Mouse (Mus musculus): ENCODE data around the gene Elovl7. TPM values are rescaled to one million over a fixed set of nuclear protein-coding genes. Genes with fewer than 3 reads are reported as not detected.

Gene Elovl7
- 2.4 and 2.8 TPM in 2 replicates for polyA plus RNA-seq (2015; fragmentation: Nextera tagmentation; extraction: Ambion mirVana)

DNA sequence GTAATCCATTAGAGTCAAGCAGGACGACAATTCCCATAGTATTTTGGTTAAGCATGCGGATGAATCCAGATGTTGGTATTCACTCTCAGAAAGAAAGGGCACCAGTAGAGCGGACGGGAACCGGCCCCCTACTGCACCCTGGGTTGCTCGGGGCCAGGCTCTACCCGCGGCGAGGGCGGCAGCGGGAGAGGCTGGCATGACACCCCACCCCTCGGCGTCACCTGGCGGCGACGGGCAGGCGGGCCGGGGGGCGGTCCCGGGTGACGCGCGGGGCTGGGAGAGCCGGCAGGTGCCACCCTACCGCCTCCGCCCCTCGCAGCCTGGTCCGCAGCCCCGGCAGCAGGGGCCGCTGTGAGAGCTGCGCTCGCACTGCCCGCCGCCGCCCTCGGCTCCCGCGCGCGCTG is at the start of gene Elovl7:
Gene Elovl7, plus strand, starts transcription at position 324 of the 404 bp plus-strand sequence.

DNA sequence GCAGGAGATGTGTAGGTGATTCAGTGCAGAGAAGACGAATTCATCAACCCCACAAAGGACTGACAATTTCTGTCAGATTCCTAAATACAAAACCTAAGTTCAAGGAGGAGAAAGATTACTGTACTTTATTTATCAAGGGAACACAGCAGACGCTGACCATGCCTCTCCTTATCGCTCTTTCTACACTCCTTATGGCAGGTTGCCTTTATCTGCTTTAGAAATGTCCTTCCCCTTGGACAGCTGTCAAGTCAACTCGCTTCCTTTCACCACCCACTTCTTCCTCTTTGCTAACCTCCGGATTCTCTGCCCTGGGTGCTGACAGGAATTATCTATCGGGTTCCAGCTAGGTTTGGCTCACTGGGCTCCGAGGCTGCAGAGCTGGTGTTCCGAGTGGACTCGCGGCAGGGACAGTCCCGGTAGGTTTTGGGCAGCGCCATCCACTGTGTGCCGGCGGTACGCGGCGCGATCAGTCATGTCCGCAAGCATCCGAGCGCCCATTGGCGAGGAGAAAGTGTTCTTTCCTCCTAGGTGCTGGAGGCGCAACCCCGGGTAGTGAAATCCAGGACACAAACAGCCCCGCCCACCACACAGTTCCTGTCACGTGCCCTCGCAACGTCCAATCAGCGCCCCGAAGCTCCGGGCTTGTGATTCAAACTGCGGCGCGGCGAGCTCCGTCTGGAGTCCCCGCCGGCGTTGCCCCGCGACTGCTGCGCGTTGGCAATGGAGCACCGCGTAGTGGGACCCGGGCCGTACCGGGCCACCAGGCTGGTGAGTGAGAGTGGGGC is 101.7 kb downstream of the Elovl7 start, which contains the start of gene Depdc1b:
Gene Depdc1b, plus strand, starts transcription at position 631 of the 785 bp plus-strand sequence.

Other genes with a start within 250 kb of the Elovl7 start
- gene Smim15, start 170.0 kb upstream of the Elovl7 start, polyA plus RNA-seq (2015; fragmentation: Nextera tagmentation; extraction: Ambion mirVana): 57.6 and 63.0 TPM in 2 replicates
- 42.1 and 47.4 TPM in 2 replicates for gene Ndufaf2, start 55.8 kb upstream of the Elovl7 start, polyA plus RNA-seq (2015; fragmentation: Nextera tagmentation; extraction: Ambion mirVana)
- gene Ercc8, start 55.7 kb upstream of the Elovl7 start, polyA plus RNA-seq (2015; fragmentation: Nextera tagmentation; extraction: Ambion mirVana): 7.5 and 7.9 TPM in 2 replicates
- gene Depdc1b, start 101.9 kb downstream of the Elovl7 start, polyA plus RNA-seq (2015; fragmentation: Nextera tagmentation; extraction: Ambion mirVana): 0.68 and 1.1 TPM in 2 replicates
- gene Pde4d, start 235.5 kb downstream of the Elovl7 start, polyA plus RNA-seq (2015; fragmentation: Nextera tagmentation; extraction: Ambion mirVana): 25.3 and 28.2 TPM in 2 replicates